Mouse (Mus musculus): ENCODE measurements around the gene Rdh16.
"Not testable (repeated sequence)": the region's sequence is repeated elsewhere in the genome, so short reads cannot be mapped to it uniquely, and the experiment has no call there.

The Rdh16 gene

DNA sequence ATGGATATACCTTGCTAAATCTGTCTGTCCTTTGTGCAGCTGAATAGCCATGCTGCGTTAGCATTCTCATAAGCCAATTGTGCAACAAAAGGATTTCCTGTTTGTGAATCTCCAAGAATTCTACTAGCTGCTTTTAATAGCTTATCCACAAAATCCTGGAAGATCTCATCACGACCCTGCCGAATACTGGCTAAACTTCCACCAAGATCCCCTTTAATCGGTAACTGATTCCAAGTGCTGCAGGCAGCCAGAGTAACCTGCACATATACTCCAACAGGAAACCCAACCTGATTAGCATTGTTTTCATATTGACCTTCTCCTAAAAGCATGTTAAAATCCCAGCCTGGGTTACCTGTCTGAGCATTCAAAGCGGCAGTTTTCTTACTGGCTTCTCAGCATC, 34.3 kb downstream of the Rdh16 start:
- no peak for DNase-seq

DNA sequence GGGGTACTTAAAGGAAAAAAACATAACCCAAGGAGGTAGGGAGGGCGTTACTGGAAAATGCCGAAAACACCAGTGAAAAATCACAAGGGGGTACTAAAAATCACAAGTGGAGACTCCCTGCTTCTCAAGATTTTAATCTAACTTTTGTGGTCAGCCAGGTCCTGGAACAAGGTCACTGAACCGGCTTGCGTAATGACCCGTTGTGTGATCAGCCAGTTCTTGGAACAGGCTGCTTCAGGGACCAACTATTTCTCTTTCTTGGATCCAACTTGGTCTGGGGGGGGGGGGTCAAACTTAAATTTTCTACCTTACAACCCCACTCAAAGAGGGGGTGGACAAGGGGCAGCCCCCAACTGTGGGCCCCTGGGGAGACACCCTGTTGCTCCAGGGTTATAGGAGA, 36.8 kb downstream of the Rdh16 start:
- DNase-seq, result not testable (repeated sequence)

DNA sequence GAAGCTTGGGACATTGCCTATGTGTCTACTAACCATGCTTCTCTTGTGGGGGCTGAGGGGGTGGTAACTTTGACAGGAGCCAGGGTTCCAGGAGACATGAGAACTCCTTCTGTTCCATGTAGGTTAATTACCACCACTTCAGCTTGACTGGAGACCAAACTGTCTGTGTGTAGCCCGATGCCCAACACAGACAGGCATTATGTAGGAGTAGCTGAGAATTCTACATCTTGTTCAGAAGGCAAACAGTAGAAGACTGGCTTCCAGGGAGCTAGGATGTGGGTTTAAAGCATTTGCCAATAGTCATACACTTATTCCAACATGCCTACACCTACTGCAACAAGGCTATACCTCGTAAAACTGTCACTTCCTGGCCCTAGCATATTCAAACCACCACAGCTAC, 37.6 kb downstream of the Rdh16 start:
- no peak for DNase-seq

DNA sequence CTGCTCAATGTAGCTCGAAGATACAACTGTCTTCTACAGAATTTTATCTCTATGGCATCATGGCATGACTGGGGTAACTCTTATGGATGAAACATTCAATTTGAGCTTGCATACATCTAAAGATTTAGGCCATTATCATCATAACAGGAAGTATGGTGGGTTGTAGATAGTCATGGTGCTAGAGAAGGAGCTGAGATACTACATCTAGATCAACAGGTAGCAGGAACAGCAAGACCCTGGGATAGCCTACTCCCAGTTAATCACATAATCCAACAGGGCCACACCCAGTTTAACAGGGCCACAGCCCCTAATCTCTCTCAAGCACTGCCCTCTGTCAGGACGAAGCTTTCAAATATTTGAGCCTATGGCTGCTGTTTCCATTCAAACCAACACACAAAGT, 39.8 kb downstream of the Rdh16 start:
- no peak for DNase-seq

DNA sequence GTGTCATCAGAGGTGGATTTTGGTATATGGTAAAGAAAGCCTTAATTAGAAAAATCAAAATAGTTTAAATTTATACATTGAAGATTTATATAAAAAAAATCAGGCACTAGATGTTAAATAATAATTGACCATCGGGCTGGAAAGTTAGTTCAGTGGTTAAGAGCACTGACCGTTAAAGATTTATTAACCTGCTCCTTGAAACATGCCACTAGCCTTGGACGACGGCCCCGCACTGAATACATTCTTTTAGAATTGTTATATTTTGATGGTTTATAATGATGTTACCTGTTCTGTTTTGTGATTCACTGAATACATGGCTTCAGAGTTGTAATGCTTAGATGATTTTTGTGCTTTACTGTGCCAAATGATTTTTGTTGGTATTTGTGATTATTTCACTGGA, 45.0 kb downstream of the Rdh16 start:
- not testable (repeated sequence) for DNase-seq

DNA sequence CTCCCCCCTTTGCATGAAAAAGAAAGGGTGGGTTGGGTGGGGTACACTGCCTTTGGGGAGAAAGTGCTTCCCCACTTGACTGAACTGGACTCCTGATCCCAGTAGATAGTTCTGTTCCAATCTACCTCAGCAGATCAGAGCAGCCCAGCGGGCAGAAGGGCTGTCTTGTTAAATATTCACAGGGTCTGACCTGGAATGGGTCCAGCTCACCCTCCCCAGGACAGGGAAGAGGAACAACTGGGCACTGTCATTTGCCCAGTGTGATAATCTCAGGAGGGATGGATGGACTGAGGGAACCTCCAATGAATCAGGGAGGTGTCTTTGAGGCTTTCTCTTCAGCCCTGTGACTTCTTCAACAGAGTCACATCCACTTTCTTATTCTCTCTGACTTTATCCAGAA, 47.1 kb downstream of the Rdh16 start:
- no peak for DNase-seq

DNA sequence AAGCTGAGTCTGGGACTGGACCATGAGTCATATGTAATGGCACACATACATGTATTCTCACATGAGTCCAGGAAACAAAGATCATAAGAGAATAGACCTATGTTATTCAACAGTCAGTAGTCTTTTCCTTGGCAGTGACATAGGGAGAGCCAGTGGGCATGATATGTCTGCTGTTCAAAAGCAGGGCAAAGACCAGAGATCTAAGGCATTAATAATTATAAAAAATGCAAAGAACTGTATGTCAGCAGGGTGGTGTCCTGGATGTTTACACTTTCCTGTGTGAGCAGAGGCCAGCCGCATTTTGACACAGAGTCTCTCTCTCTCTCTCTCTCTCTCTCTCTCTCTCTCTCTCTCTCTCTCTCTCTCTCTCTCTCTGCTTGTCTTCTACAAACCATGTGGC, 48.7 kb downstream of the Rdh16 start, which contains the start of gene Rdh19:
TSS of gene Rdh19 (plus strand) at position 301 of the 400 bp plus-strand sequence.
- DNase-seq, result no peak

DNA sequence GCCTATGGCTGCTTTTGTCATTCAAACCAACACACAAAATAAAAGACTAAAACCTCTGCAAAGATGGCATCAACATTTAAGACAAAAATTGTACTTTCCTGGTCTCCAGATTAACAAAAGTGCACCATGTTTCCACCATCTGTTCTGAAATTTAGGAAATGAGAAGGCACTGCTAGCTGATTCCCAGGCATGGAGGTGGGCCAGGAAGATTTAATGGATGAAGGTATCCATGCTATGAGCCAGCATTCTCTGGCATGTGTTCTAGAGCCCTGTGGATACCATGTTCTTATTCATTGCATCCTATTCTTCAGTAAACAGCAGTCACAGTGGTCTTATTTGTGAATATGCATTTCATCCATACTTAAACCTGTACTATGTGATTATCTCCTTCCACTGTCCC, 55.4 kb downstream of the Rdh16 start:
- DNase-seq, result no peak

DNA sequence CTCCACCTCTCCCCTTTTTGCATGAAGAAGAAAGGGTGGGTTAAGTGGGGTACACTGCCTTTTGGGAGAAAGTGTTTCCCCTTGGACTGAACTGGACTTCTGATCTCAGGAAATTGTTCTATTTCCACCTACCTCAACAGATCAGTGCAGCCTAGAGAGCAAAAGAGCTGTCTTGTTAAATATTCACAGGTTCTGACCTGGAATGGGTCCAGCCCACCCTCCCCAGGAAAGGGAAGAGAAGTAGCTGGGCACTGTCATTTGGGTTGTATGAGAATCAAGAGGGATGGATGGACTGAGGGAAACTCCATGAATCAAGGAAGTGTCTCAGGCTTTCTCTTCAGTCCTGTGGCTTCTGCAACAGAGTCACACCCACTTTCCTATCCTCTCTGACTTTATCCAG, 64.0 kb downstream of the Rdh16 start:
- no peak for DNase-seq

DNA sequence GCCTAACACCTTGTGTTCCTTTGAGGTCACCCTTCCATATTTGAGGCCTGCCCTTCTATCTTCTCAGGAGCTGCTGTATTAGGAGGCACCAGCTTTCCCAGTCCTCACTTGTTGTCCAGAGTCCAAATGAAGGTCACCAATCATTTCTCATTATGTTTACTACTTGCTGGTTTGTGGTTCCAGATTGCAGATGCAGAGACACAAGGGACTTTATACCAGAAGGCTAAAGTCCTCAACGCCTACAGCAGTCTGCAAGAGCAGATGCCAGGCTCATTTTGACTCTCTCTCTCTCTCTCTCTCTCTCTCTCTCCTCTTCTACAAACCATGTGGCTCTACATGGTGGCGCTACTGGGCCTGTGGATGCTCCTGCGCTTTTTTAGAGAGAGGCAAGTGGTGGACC, 65.3 kb downstream of the Rdh16 start, which contains the start of gene Rdh16f2:
TSS of gene Rdh16f2 (plus strand) at position 243 of the 400 bp plus-strand sequence.
- DNase-seq, result no peak

DNA sequence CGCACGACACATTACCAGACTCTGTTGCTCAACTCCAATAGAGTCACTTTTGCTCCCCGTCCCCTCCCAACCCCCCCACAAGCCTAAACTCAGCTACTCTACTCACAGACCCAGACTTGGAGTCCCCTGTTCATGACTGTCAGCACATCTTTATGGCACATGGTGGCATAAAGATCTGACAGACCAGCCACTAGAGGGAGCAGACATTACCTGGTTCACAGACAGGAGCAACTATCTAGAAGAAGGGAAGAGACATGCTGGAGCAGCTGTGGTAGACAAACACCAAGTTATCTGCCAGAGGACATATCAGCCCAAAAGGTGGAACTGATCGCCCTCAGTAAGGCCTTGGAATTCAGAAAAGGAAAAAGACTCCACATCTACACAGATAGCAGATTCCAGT, 71.5 kb downstream of the Rdh16 start:
- no peak for DNase-seq

DNA sequence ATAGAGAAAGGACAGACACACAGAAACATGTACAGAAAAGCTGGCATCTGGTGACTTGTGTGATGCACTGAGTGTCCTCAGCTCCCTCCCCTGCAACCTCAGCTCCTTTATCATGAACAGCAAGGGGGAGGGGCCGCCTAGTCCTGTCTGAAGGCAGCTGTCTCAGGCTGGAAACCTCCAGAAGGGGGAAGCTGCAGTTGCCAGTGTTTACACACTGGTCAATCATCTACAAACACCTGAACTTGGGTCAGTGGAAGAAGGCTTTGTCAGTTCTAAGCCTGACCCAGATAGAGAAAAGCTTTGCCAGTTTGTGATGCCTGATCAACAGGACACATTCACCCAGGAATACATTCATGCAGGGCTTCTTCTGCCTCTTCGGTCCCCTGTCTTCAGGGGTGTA, 76.7 kb downstream of the Rdh16 start:
- DNase-seq, result no peak

DNA sequence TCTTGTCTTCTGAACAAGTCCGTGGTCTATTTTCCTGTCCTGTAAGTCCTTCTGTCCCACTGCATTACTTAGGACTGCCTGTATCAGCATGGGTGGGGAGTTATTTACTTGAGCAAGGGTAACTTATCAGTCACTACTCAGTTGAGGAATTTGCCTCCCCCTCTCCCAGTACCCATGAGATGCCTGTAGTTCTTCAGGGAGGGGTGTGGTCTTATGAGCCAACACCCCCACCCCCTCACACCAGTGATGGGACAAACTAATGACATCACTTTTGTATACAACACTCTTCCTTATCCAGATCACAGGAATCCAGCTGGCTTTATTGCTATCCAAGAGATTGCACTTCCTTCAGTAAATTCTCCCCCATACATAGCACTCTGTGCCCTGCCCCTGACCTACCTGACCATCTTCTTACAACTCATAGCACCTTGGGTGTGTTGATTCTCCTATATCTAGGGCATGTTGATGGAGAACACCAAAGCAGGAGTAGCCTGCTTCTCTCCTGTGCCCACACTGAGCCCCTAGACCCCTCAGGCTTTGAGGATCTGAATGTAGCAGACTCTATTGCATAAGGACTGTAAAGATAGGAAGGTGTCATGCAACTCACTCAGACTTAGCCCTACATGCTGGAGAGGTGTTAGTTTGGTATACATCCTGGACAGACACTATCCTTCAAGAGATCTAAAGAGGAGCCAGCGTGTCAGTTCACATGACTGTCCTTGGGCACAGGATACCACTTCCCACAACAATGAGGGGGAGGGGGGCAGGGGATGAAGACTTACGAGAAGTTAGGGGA, 77.5 kb downstream of the Rdh16 start:
- no peak for DNase-seq

DNA sequence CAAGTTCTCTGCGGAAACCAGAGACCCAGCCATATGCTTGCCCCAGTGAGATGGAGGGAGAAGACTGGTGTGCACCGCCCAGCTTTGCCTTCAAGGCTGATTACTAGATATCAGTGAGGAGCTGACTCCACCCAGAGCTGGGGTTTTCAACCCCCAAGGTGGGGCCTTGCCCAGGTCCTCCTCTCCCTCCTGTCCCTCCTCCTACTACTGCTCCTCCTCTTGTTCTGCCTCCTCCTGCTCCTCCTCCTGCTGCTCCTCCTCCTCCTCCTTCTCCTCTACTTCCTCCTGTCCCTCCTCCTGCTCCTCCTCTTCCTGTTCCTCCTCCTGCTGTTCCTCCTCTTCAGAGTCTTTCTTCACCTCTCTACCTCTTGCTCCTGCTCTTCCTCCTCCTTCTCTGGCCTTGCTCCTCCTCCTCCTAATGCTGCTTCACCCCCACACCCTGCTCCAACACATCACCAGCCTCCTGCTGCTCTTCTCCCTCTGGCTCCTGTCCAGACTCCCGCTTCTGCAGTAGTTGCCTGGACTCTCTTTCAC, 78.3 kb downstream of the Rdh16 start:
- DNase-seq, result no peak

DNA sequence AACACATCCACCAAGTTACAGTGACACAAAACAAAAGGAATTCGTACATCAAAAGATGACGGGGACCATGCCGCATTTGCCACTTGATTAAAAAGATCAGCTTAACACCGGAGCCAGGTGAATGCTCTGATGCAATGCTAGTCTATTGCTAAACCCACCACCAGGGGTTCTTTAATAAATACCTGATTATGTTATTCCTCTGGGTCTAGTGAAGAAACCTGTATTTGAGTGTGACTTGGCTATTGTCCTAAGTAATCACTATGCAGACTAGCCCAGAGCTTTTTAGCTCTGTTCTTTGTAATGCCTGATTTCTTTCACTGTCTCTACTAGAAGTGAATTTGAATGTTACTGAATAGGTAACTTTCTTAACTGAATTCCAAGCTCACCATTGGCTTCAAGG, 80.1 kb downstream of the Rdh16 start:
- no peak for DNase-seq

DNA sequence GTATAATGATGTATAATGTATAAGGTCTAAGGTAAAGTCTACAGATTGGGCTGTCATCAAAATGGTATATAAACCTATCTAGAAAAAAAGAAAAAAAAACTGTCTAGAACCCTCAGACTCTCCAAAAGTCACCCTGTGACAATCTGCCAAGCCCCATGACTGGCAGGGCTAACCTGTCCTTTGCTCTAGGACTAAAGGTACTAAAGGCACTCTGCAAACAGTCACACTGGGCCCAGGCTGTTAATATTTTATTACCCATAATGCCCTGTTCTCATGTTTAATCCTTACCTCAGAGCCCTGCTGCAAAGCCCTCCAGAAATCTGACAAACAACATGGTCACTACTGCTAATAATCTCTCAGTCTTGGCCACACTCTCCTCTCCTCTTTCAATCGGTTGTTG, 85.6 kb downstream of the Rdh16 start:
- no peak for DNase-seq

DNA sequence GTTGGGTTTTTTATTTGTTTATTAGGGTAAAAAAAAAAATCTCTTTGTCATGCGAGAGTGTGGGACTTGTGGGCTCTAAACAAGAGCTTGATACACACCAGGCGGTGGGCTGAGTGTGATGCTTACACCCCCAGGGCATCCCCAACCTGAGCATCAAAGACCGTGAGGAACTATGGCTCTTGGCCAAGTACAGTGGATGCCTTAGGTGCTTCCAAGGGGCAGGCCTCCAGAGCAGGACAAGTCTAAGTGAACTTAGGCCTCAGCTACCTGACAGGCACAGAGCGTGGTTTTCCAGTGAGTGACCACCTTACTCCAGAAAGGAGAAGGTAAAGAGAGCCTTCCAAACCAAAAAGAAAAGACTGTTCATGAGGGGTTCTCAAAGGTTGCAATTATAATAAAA, 86.0 kb downstream of the Rdh16 start:
- DNase-seq, result no peak

DNA sequence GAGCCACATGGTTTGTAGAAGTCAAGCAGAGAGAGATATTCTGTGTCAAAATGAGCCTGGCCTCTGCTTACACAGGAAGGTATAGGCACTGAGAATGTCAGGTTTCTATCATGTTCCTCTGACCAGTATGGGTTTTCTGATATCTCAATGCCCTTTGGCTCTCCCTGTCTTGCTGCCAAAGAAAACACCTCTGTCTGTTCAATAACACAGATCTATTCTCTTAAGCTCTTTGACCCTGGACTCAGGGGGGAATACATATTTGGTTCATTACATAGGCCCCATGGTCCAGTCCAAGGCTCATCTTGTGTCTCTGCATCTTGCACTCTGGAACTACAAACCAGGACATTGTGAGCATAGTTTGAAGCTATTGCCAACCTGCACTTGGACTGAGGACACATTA, 87.7 kb downstream of the Rdh16 start, which contains the start of gene Rdh7:
TSS of gene Rdh7 (minus strand) at position 213 of the 400 bp plus-strand sequence.
- DNase-seq, result no peak

DNA sequence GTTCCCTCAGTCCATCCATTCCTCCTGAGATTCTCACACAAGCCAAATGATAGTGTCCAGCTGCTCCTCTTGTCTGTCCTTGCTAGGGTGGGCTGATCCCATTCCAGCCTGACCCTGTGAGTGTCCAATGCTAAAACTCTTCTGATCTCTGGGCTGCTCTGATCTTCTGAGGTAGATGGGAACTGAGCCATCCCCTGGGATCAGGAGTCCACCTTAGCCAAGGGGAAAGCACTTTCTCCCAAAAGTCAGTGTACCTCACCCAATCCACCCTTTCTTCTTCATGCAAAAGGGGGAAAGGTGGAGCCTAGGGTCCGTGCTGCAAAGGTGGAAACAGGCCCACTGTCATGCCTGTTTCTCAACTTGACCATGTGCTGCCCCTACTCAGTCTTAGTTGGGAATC, 90.5 kb downstream of the Rdh16 start:
- no peak for DNase-seq

DNA sequence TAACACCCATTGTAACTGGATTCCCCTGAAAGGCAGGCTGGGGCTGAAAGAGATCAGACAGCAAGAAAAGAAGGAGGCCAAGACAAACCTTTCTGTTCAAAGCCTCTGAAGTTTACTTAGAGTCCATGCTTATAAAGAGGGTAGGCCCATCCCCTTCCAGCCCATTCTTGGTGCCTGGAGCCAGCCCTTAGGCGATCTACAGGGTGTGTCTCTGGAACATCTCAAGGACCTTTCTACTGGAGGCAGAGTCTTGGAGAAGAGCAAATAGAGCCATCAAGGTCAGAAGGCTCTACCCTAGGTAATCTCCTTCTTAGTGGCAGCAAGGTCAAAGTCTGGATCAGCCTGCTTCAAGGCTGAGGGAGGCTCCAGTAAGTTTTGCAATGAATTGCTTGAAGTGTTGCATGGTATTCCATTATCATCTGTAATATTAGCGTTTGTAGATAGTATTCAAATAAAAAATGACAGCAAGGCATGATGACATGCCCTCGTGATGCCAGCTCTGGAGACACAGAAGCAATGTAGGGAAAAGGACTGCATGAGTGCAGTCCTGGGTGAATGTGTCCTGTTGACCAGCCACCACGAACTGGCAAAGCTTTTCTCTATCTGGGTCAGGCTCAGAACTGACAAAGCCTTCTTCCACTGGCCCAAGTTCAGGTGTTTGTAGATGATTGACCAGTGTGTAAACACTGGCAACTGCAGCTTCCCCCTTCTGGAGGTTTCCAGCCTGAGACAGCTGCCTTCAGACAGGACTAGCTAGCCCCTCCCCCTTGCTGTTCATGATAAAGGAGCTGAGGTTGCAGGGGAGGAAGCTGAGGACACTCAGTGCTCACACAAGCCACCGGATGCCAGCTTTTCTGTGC, 92.4 kb downstream of the Rdh16 start:
- not testable (repeated sequence) for DNase-seq
